ENCODE assay signal across 7 mouse cellular contexts in the genomic region with DNA sequence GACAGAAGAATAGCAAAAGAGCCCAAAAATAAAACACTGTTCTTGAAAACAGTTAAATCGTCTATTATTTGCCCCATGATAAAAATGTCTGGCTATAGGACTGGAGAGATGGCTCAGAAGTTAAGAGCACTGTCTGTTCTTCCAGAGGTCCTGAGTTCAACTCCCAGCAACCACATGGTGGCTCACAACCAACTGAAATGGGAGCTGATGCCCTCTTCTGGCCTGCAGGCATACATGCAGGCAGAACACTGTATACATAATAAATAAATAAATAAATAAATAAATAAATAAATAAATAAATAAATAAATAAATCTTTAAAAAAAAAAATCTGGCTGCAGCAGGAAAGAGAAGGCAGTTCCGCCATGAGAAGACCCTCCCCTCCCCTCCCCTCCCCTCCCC. TPM values are rescaled to one million over a fixed set of nuclear protein-coding genes. Genes with fewer than 3 reads are reported as not detected.
DNase-seq lines count a peak whose midpoint lies in the region; ATAC-seq and TF ChIP-seq lines count a peak whose summit lies in the region.
"Not testable (repeated sequence)": the region's sequence is repeated elsewhere in the genome, so short reads cannot be mapped to it uniquely, and the experiment has no call there.

No protein-coding gene starts in this region.

- H3K36me3 ChIP-seq in heart, adult 2 months (ENCODE audit: control insufficient read depth, insufficient read depth, low read length), result peaks cover 23% of the 10 kb centered on the region
- H3K36me3 ChIP-seq in intestine, postnatal 0 days (ENCODE audit: control insufficient read depth, insufficient read depth), result peaks cover 69% of the 10 kb centered on the region
- peaks cover 54% of the 10 kb centered on the region; the same call in 1 of the 2 replicates for H3K36me3 ChIP-seq in lung, postnatal 0 days (ENCODE audit: insufficient read depth, low read length)

- WGBS in heart, adult 2 months, result 87% methylated on average over 2 of the region's 2 CpGs
- WGBS in intestine, postnatal 0 days, result 88% methylated on average over 2 of the region's 2 CpGs
- 82% methylated on average over 2 of the region's 2 CpGs for WGBS in lung, postnatal 0 days

- not testable (repeated sequence) for H3K27me3 ChIP-seq in heart, adult 2 months (ENCODE audit: control insufficient read depth, insufficient read depth, low read length); intestine, postnatal 0 days (replicated peaks; ENCODE audit: control insufficient read depth, insufficient read depth, low read length); lung, postnatal 0 days (replicated peaks; ENCODE audit: insufficient read depth, low read length)

- H3K27ac ChIP-seq in heart, adult 2 months; intestine, postnatal 0 days (ENCODE audit: low read depth, low read length); lung, postnatal 0 days (ENCODE audit: low read length): not testable (repeated sequence)

- not testable (repeated sequence) for TF ChIP-seq EP300 in heart, adult 2 months (IDR thresholded peaks at IDR 0.05; ENCODE audit: insufficient read depth, low read depth, low read length); lung, postnatal 0 days (IDR thresholded peaks at IDR 0.05)

- ATAC-seq in intestine, postnatal 0 days; lung, postnatal 0 days: not testable (repeated sequence)

- DNase-seq in B cell, adult 2 months, result peak; percentile 36 to 40
- DNase-seq in ES-CJ7 (ENCODE audit: low read depth, low spot score), result peak; percentile 58
- DNase-seq in T-cell, adult 2 months (ENCODE audit: low spot score), result peak; percentile 29
- not testable (repeated sequence) for DNase-seq in heart, adult 2 months; lung, postnatal 0 days (ENCODE audit: low spot score)
- peak; percentile 49 for DNase-seq in thymus, postnatal 14 days

- H3K4me3 ChIP-seq in heart, adult 2 months; intestine, postnatal 0 days (ENCODE audit: low read depth, low read length); lung, postnatal 0 days (ENCODE audit: low read depth, low read length): not testable (repeated sequence)

- not testable (repeated sequence) for H3K9ac ChIP-seq in heart, adult 2 months (ENCODE audit: low read depth, low read length); intestine, postnatal 0 days (ENCODE audit: low read depth, low read length); lung, postnatal 0 days (replicated peaks; ENCODE audit: low read depth)

- H3K4me2 ChIP-seq in intestine, postnatal 0 days (replicated peaks; ENCODE audit: low read depth); lung, postnatal 0 days (replicated peaks; ENCODE audit: low read depth, low read length): not testable (repeated sequence)

- not testable (repeated sequence) for H3K79me2 ChIP-seq in heart, adult 2 months (replicated peaks; ENCODE audit: control insufficient read depth, insufficient read depth, low read length)

- TF ChIP-seq POLR2A in heart, adult 2 months (IDR thresholded peaks at IDR 0.05; ENCODE audit: insufficient read depth, low read depth, low read length), result not testable (repeated sequence)

- H3K9me3 ChIP-seq in intestine, postnatal 0 days (ENCODE audit: control insufficient read depth); lung, postnatal 0 days (ENCODE audit: low read length): not testable (repeated sequence)

- TF ChIP-seq CTCF in heart, adult 2 months (IDR thresholded peaks at IDR 0.05), result peak; percentile 46
- TF ChIP-seq CTCF in intestine, postnatal 0 days (IDR thresholded peaks at IDR 0.05; ENCODE audit: low read depth), result peak; percentile 40
- peak; percentile 41; the same call in 1 of the 2 replicates for TF ChIP-seq CTCF in lung, postnatal 0 days (IDR thresholded peaks at IDR 0.05)

- intact Hi-C loops in heart, adult 2 months (cut with DNase I), result not testable (repeated sequence)

- not testable (repeated sequence) for H3K4me1 ChIP-seq in heart, adult 2 months (ENCODE audit: control insufficient read depth, insufficient read depth, low read length); intestine, postnatal 0 days (replicated peaks; ENCODE audit: control insufficient read depth, insufficient read depth, low read length); lung, postnatal 0 days (ENCODE audit: insufficient read depth, low read depth, low read length)

RNA-seq across cellular contexts. Expression of a gene that starts 19.0 kb away (rescaled TPM):
- total RNA-seq in heart, adult 2 months (2021), result 10 to 100 TPM; 64.4 to 74.9 TPM
- 27.9 and 62.8 TPM in 2 replicates for polyA plus RNA-seq in heart, adult 2 months (2012; rRNA removed)
- 146 and 149 TPM in 2 replicates for polyA plus RNA-seq in intestine, postnatal 0 days (2015; fragmentation: Nextera tagmentation; extraction: Ambion mirVana)
- polyA plus RNA-seq in lung, postnatal 0 days (2015; fragmentation: Nextera tagmentation; extraction: Ambion mirVana), result 212 and 219 TPM in 2 replicates

RNA-seq across cellular contexts. Expression of a gene that starts 44.3 kb away (rescaled TPM):
- total RNA-seq in heart, adult 2 months (2021), result 10 to 100 TPM; 26.7 to 64.0 TPM
- 16.0 and 23.1 TPM in 2 replicates for polyA plus RNA-seq in heart, adult 2 months (2012; rRNA removed)
- 25.8 and 29.7 TPM in 2 replicates for polyA plus RNA-seq in intestine, postnatal 0 days (2015; fragmentation: Nextera tagmentation; extraction: Ambion mirVana)
- 32.9 and 34.3 TPM in 2 replicates for polyA plus RNA-seq in lung, postnatal 0 days (2015; fragmentation: Nextera tagmentation; extraction: Ambion mirVana)
